Mouse (Mus musculus) testis, adult 2 months (tissue): ENCODE measurements at regions not wholly inside any gene's neighbourhood (a gene's known extent, or its start where the extent isn't known, plus 50 kb on each side); places are given as distances from the start of the nearest gene placed in this dataset.

Experiments used
- CTCF ChIP-seq: fragments of 200-500 bp; IDR thresholded peaks from 2 replicates; pipeline ENCODE4 v1.5.1; 2012; ENCODE audit warnings: low read depth, mild to moderate bottlenecking, inconsistent platforms, low read length, moderate library complexity; ENCODE audit not compliant: control insufficient read depth, insufficient read depth, insufficient replicate concordance
- POLR2A ChIP-seq: fragments of 200-500 bp; IDR thresholded peaks from 2 replicates; pipeline ENCODE4 v1.6.1; 2012; ENCODE audit warnings: low read depth, mild to moderate bottlenecking, inconsistent platforms, low read length, moderate library complexity; ENCODE audit not compliant: control insufficient read depth

GRCm38 (mm10) chr3:121884328-121885248 lies 67.8 kb upstream of the Arhgap29 start:
- peak; percentile 59 for TF ChIP-seq CTCF
- no peak for TF ChIP-seq POLR2A
